Mouse (Mus musculus) adrenal gland, adult 10 weeks (tissue): ENCODE data around the gene Olfr606. TPM values are rescaled to one million over a fixed set of nuclear protein-coding genes. Genes with fewer than 3 reads are reported as not detected.

Source experiments
- polyA plus RNA-seq: library from polyadenylated mRNA; stranded (reverse); fragments of 350-450 nt; fragmentation: Illumina TruSeq; extraction: RNeasy Lipid Tissue Mini Kit (QIAGEN cat#74804); gene quantifications from one replicate; pipeline ENCODE4 v1.2.3, GENCODE M21; 2014; ENCODE audit warnings: low read depth, low replicate concordance

The Olfr606 gene
- not detected for polyA plus RNA-seq

GRCm38 (mm10) chr7:103448746-103449145 is at the start of gene Olfr606:
Gene Olfr606, plus strand, starts transcription at chr7:103449046.

GRCm38 (mm10) chr7:103414772-103415171 is 34.1 kb upstream of the Olfr606 start, which contains the start of gene Usp17lc:
Gene Usp17lc, plus strand, starts transcription at chr7:103415072.

GRCm38 (mm10) chr7:103445339-103445738 is 3.5 kb upstream of the Olfr606 start, which contains the start of gene Olfr605:
Gene Olfr605, minus strand, starts transcription at chr7:103445439.

GRCm38 (mm10) chr7:103469577-103469976 is 20.7 kb downstream of the Olfr606 start, which contains the start of gene Olfr608:
Gene Olfr608, plus strand, starts transcription at chr7:103469877.

GRCm38 (mm10) chr7:103497962-103498361 is 49.1 kb downstream of the Olfr606 start, which contains the start of gene Olfr609:
Gene Olfr609, minus strand, starts transcription at chr7:103498062.

Other genes with a start within 250 kb of the Olfr606 start
- not detected for gene Olfr593, start 237.2 kb upstream of the Olfr606 start, polyA plus RNA-seq
- not detected for gene Olfr594, start 232.1 kb upstream of the Olfr606 start, polyA plus RNA-seq
- gene Usp17ld, start 196.5 kb upstream of the Olfr606 start, polyA plus RNA-seq, result not detected
- not detected for gene Olfr596, start 143.4 kb upstream of the Olfr606 start, polyA plus RNA-seq
- not detected for gene Olfr597, start 132.7 kb upstream of the Olfr606 start, polyA plus RNA-seq
- gene Olfr598, start 125.5 kb upstream of the Olfr606 start, polyA plus RNA-seq, result not detected
- not detected for gene Olfr599, start 113.1 kb upstream of the Olfr606 start, polyA plus RNA-seq
- not detected for gene Olfr600, start 99.4 kb upstream of the Olfr606 start, polyA plus RNA-seq
- gene Olfr601, start 86.4 kb upstream of the Olfr606 start, polyA plus RNA-seq, result not detected
- not detected for gene Olfr603, start 62.9 kb upstream of the Olfr606 start, polyA plus RNA-seq
- not detected for gene Usp17lc, start 34.0 kb upstream of the Olfr606 start, polyA plus RNA-seq
- gene Olfr605, start 3.6 kb upstream of the Olfr606 start, polyA plus RNA-seq, result not detected
- not detected for gene Olfr607, start 15.1 kb downstream of the Olfr606 start, polyA plus RNA-seq
- not detected for gene Olfr608, start 20.8 kb downstream of the Olfr606 start, polyA plus RNA-seq
- not detected for gene Olfr609, start 49.0 kb downstream of the Olfr606 start, polyA plus RNA-seq
- gene Olfr610, start 63.1 kb downstream of the Olfr606 start, polyA plus RNA-seq, result not detected
- gene Olfr611, start 71.8 kb downstream of the Olfr606 start, polyA plus RNA-seq, result not detected
- not detected for gene Olfr612, start 93.7 kb downstream of the Olfr606 start, polyA plus RNA-seq
- not detected for gene Olfr613, start 99.0 kb downstream of the Olfr606 start, polyA plus RNA-seq
- gene Olfr615, start 107.0 kb downstream of the Olfr606 start, polyA plus RNA-seq, result not detected
- gene Olfr616, start 120.1 kb downstream of the Olfr606 start, polyA plus RNA-seq, result not detected
- gene Olfr617, start 124.0 kb downstream of the Olfr606 start, polyA plus RNA-seq, result not detected
- not detected for gene Olfr618, start 141.1 kb downstream of the Olfr606 start, polyA plus RNA-seq
- not detected for gene Olfr619, start 151.5 kb downstream of the Olfr606 start, polyA plus RNA-seq
- gene Olfr620, start 163.5 kb downstream of the Olfr606 start, polyA plus RNA-seq, result not detected
- gene Olfr622, start 193.7 kb downstream of the Olfr606 start, polyA plus RNA-seq, result not detected
- gene Olfr623, start 214.7 kb downstream of the Olfr606 start, polyA plus RNA-seq, result not detected
- gene Olfr624, start 222.1 kb downstream of the Olfr606 start, polyA plus RNA-seq, result 0.12 TPM
- not detected for gene Olfr625-ps1, start 233.7 kb downstream of the Olfr606 start, polyA plus RNA-seq